Mouse (Mus musculus) stomach, postnatal 0 days (tissue): ENCODE data around the gene Arsa.

Source experiments
- CTCF ChIP-seq: IDR thresholded peaks from 2 replicates; pipeline ENCODE4 v1.5.1; 2016; ENCODE audit warnings: antibody characterized with exemption, low read depth, mild to moderate bottlenecking, moderate library complexity
- EP300 ChIP-seq: optimal IDR thresholded peaks from 2 replicates; pipeline ENCODE3; 2016; ENCODE audit warnings: antibody characterized with exemption

DNA sequence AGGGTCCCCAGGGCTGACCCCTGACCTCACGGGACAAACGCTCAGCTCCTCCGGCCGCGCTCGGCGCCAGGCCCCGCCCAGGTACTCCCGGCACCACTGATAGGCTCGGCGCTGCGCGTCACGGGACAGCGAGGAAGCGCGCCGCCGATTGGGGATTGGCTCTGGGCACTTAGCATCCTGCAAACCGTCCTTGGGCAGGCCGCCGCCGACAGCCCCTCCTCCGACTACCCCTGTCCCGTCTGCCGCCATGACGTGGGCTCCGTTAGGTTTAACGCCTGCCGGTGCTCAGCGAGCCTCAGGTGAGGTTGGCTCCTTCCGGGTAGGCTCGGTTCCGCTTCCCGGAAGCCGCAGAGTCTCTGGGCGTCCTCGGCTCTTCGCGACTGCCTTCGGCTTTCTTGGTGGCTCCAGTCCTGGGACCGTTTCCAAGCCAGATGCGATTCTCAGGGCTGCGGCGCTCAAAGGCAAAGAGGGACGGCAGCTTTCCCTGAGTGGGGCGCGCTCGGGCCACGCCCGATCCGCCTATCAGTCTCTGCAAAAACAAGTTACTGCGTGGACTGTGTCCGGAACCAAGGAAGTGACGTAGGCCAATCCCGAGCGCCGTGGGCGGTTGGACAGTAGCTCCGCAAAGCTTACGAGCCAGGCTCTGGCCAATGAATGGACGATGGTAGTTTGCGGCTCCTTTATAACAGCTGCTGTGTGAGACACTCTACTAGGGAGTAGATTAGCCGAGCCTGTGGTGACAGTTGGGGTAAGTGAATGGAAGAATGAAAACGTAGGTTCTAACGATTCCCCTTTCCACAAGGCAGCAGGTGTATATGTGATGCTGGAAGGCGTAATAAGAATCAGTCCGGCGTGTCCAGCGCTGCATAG lies 47.6 kb downstream of the Arsa start, which contains the start of the genes C730034F03Rik, Gm44502 and Chkb:
- TF ChIP-seq CTCF (no peak), EP300 (no peak)
